In genomic region chr10:79661861-79662260, GRCm38 (mm10) we compare ENCODE assay signal across 28 mouse cellular contexts. TPM values are rescaled to one million over a fixed set of nuclear protein-coding genes. Genes with fewer than 3 reads are reported as not detected.
DNase-seq lines count a peak whose midpoint lies in the region; ATAC-seq lines count a peak whose summit lies in the region.
"Had no signal": no experiment of that assay in that cellular context is flagged by ENCODE, and none has a peak within 500 bp of the region (broad histone marks: within the 10 kb centered on the region; RNA-seq: fewer than 3 reads in every experiment).

No protein-coding gene starts in this region.

- WGBS in midbrain, embryonic 12.5 days: 48% methylated on average over 3 of the region's 3 CpGs
- 53% methylated on average over 3 of the region's 3 CpGs for WGBS in midbrain, embryonic 14.5 days

- H3K4me2 ChIP-seq in midbrain, embryonic 12.5 days (replicated peaks): no peak overlapping the region
- no peak overlapping the region for H3K4me2 ChIP-seq in midbrain, embryonic 14.5 days (ENCODE audit: low read length)
- H3K4me2 ChIP-seq: embryonic facial prominence, embryonic 13.5 days; heart, embryonic 12.5 days; liver, embryonic 11.5 days; neural tube, embryonic 12.5 days had no signal

- 0 out of 2 replicates have a peak, but pooled peaks cover 7% of the 10 kb centered on the region for H3K27me3 ChIP-seq in midbrain, embryonic 12.5 days
- H3K27me3 ChIP-seq in midbrain, embryonic 14.5 days (ENCODE audit: control insufficient read depth, insufficient read depth, low read length): no peaks in the 10 kb centered on the region
- H3K27me3 ChIP-seq: embryonic facial prominence, embryonic 13.5 days; neural tube, embryonic 12.5 days; Patski had no signal

- H3K27ac ChIP-seq in midbrain, embryonic 12.5 days (replicated peaks): 0 out of 2 replicates have a peak overlapping the region, but pooled peaks have one; percentile 1
- H3K27ac ChIP-seq in midbrain, embryonic 14.5 days (replicated peaks; ENCODE audit: low read depth, low read length): no peak overlapping the region
- H3K27ac ChIP-seq: left cerebral cortex, adult 2 months; midbrain, embryonic 10.5 days; neural tube, embryonic 12.5 days had no signal

- ATAC-seq in midbrain, embryonic 12.5 days (ENCODE audit: low FRiP score, low read depth): no peak
- ATAC-seq in midbrain, embryonic 14.5 days (ENCODE audit: low FRiP score, low TSS enrichment): no peak
- no peak for ATAC-seq in granulocyte monocyte progenitor cell, adult 5-6 weeks (replicated peaks; ENCODE audit: poor library complexity, severe bottlenecking)
- ATAC-seq: Patski had no signal

- DNase-seq in heart, adult 11 months: peak; percentile 85
- no peak for DNase-seq in heart, postnatal 10 days
- DNase-seq in midbrain, embryonic 14.5 days: no peak
- peak; percentile 77 for DNase-seq in R1 (ENCODE audit: low read depth, low spot score)
- no peak for DNase-seq in left cerebral cortex, adult 9 months (ENCODE audit: low spot score in 2 of 2)
- DNase-seq: adrenal gland, postnatal 14 days; cerebellum, adult 9-11 months; kidney, adult 8-10 months; layer of hippocampus, adult 9-11 months; lung, adult 18-20 months; lung, postnatal 36 days; right cerebral cortex, postnatal 25 days had no signal

- H3K4me3 ChIP-seq in midbrain, embryonic 12.5 days: no peak overlapping the region
- no peak overlapping the region for H3K4me3 ChIP-seq in midbrain, embryonic 14.5 days (replicated peaks; ENCODE audit: low read depth, low read length)
- H3K4me3 ChIP-seq: embryonic facial prominence, embryonic 13.5 days; heart, embryonic 12.5 days; left cerebral cortex, adult 2 months; midbrain, embryonic 10.5 days; neural tube, embryonic 12.5 days had no signal

- H3K36me3 ChIP-seq in midbrain, embryonic 12.5 days: no peaks in the 10 kb centered on the region
- no peaks in the 10 kb centered on the region for H3K36me3 ChIP-seq in midbrain, embryonic 14.5 days (ENCODE audit: control insufficient read depth, insufficient read depth, low read length)
- H3K36me3 ChIP-seq: embryonic facial prominence, embryonic 13.5 days; heart, embryonic 12.5 days; midbrain, embryonic 10.5 days; neural tube, embryonic 12.5 days had no signal

- peaks cover 6% of the 10 kb centered on the region for H3K4me1 ChIP-seq in midbrain, embryonic 12.5 days
- H3K4me1 ChIP-seq in midbrain, embryonic 14.5 days (ENCODE audit: control insufficient read depth, insufficient read depth, low read length): no peaks in the 10 kb centered on the region
- H3K4me1 ChIP-seq: embryonic facial prominence, embryonic 13.5 days; heart, embryonic 12.5 days; neural tube, embryonic 12.5 days had no signal

- intact Hi-C loops in heart, postnatal 10 days (cut with DNase I): no loop called here

- no peaks in the 10 kb centered on the region for H3K9me3 ChIP-seq in midbrain, embryonic 12.5 days
- H3K9me3 ChIP-seq in midbrain, embryonic 14.5 days (ENCODE audit: control insufficient read depth, low read length): no peaks in the 10 kb centered on the region
- H3K9me3 ChIP-seq: embryonic facial prominence, embryonic 13.5 days; heart, embryonic 12.5 days; midbrain, embryonic 10.5 days; neural tube, embryonic 12.5 days had no signal

- no peak overlapping the region for H3K9ac ChIP-seq in midbrain, embryonic 12.5 days (replicated peaks)
- H3K9ac ChIP-seq in midbrain, embryonic 14.5 days (replicated peaks; ENCODE audit: low read length): no peak overlapping the region
- H3K9ac ChIP-seq: embryonic facial prominence, embryonic 13.5 days; heart, embryonic 12.5 days; neural tube, embryonic 12.5 days had no signal

RNA-seq across cellular contexts. Expression of gene Madcam1, which starts 2.5 kb away (rescaled TPM):
- under 1 TPM; 0.24 to 0.60 TPM for total RNA-seq in heart, postnatal 10 days (2021)
- 0.60 and 1.7 TPM in 2 replicates for polyA plus RNA-seq in midbrain, embryonic 12.5 days (2016; fragmentation: Nextera tagmentation; extraction: Ambion mirVana)
- polyA plus RNA-seq in midbrain, embryonic 14.5 days (2014; fragmentation: Nextera tagmentation; extraction: Ambion mirVana): 0.31 and 1.00 TPM in 2 replicates
- not detected in 2 replicates for total RNA-seq in granulocyte monocyte progenitor cell, adult 5-6 weeks (2014; fragmentation: Nextera tagmentation)
- total RNA-seq in granulocyte monocyte progenitor cell, adult 5-6 weeks (2017): not detected in 2 replicates
- total RNA-seq: adrenal gland, postnatal 14 days; gastrocnemius, adult 18-20 months; hematopoietic stem cell, adult 5-6 weeks; left cerebral cortex, adult 2 months had no signal
- polyA plus RNA-seq: cortical plate, adult 2 months; Patski had no signal

RNA-seq across cellular contexts. Expression of gene Tpgs1, which starts 7.3 kb away (rescaled TPM):
- 10 to 100 TPM; 24.3 to 24.4 TPM for total RNA-seq in heart, postnatal 10 days (2021)
- polyA plus RNA-seq in midbrain, embryonic 12.5 days (2016; fragmentation: Nextera tagmentation; extraction: Ambion mirVana): 62.4 and 72.3 TPM in 2 replicates
- polyA plus RNA-seq in midbrain, embryonic 14.5 days (2014; fragmentation: Nextera tagmentation; extraction: Ambion mirVana): 94.4 and 110 TPM in 2 replicates
- total RNA-seq in granulocyte monocyte progenitor cell, adult 5-6 weeks (2014; fragmentation: Nextera tagmentation): 7.4 and 9.7 TPM in 2 replicates
- total RNA-seq in granulocyte monocyte progenitor cell, adult 5-6 weeks (2017): 8.1 and 14.6 TPM in 2 replicates

RNA-seq across cellular contexts. Expression of gene Odf3l2, which starts 16.3 kb away (rescaled TPM):
- total RNA-seq in heart, postnatal 10 days (2021): not detected
- polyA plus RNA-seq in midbrain, embryonic 12.5 days (2016; fragmentation: Nextera tagmentation; extraction: Ambion mirVana): not detected in 2 replicates
- 0.17 and 0.40 TPM in 2 replicates for polyA plus RNA-seq in midbrain, embryonic 14.5 days (2014; fragmentation: Nextera tagmentation; extraction: Ambion mirVana)
- total RNA-seq in granulocyte monocyte progenitor cell, adult 5-6 weeks (2014; fragmentation: Nextera tagmentation): not detected in 2 replicates
- total RNA-seq in granulocyte monocyte progenitor cell, adult 5-6 weeks (2017): not detected in 2 replicates
- total RNA-seq: adrenal gland, postnatal 14 days; gastrocnemius, postnatal 4 days; hematopoietic stem cell, adult 5-6 weeks had no signal
- polyA plus RNA-seq: embryonic facial prominence, embryonic 13.5 days; heart, embryonic 12.5 days; limb, embryonic 11.5 days; liver, embryonic 11.5 days; midbrain, embryonic 10.5 days; neural tube, embryonic 12.5 days; Patski; spleen, adult 2 months; thymus, postnatal 0 days had no signal

RNA-seq across cellular contexts. Expression of gene Cdc34, which starts 20.1 kb away (rescaled TPM):
- 100 to 1,000 TPM; 152 to 159 TPM for total RNA-seq in heart, postnatal 10 days (2021)
- polyA plus RNA-seq in midbrain, embryonic 12.5 days (2016; fragmentation: Nextera tagmentation; extraction: Ambion mirVana): 139 and 156 TPM in 2 replicates
- 80.4 and 94.9 TPM in 2 replicates for polyA plus RNA-seq in midbrain, embryonic 14.5 days (2014; fragmentation: Nextera tagmentation; extraction: Ambion mirVana)
- total RNA-seq in granulocyte monocyte progenitor cell, adult 5-6 weeks (2014; fragmentation: Nextera tagmentation): 110 and 115 TPM in 2 replicates
- 98.7 and 142 TPM in 2 replicates for total RNA-seq in granulocyte monocyte progenitor cell, adult 5-6 weeks (2017)

RNA-seq across cellular contexts. Expression of gene Shc2, which starts 24.1 kb away (rescaled TPM):
- 1 to 10 TPM; 4.5 to 4.8 TPM for total RNA-seq in heart, postnatal 10 days (2021)
- polyA plus RNA-seq in midbrain, embryonic 12.5 days (2016; fragmentation: Nextera tagmentation; extraction: Ambion mirVana): 22.8 and 23.3 TPM in 2 replicates
- polyA plus RNA-seq in midbrain, embryonic 14.5 days (2014; fragmentation: Nextera tagmentation; extraction: Ambion mirVana): 17.2 and 21.6 TPM in 2 replicates
- not detected in 2 replicates for total RNA-seq in granulocyte monocyte progenitor cell, adult 5-6 weeks (2014; fragmentation: Nextera tagmentation)
- not detected in 2 replicates for total RNA-seq in granulocyte monocyte progenitor cell, adult 5-6 weeks (2017)
- total RNA-seq: hematopoietic stem cell, adult 5-6 weeks had no signal

Comparison
In these comparisons a context has a peak if more than half of its experiments do, and no peak if none do; other contexts are left out.
1. DNase-seq: peak in heart, adult 11 months (single experiment) and R1 (single experiment); none in heart, postnatal 10 days (0 of 2), midbrain, embryonic 14.5 days (single experiment) and left cerebral cortex, adult 9 months (0 of 2).